Mouse (Mus musculus) limb, embryonic 11.5 days (tissue): ENCODE data around the gene Coro2a. TPM values are rescaled to one million over a fixed set of nuclear protein-coding genes. Genes with fewer than 3 reads are reported as not detected.
"Not testable (repeated sequence)": the region's sequence is repeated elsewhere in the genome, so short reads cannot be mapped to it uniquely, and the experiment has no call there.

Source experiments
- ATAC-seq: fragments of 200-750 bp; cut with Nextera tagmentation; 2 replicates; pipeline ENCODE4 v1.8.0; 2017; ENCODE audit warnings: low read depth; ENCODE audit not compliant: insufficient number of reproducible peaks, low FRiP score, low TSS enrichment
- DNase-seq: peaks from one replicate; pipeline ENCODE4 v3.0.0-alpha.2; 2015; ENCODE audit warnings: low spot score
- H3K27ac ChIP-seq: fragments of 300-500 bp; sonication (generic); replicated peaks from 2 replicates; pipeline ENCODE4 v1.5.1; 2014; ENCODE audit warnings: low read depth, mild to moderate bottlenecking, low read length
- H3K27me3 ChIP-seq: fragments of 300-500 bp; sonication (generic); 2 replicates; pipeline ENCODE4 v1.6.1; 2014; ENCODE audit warnings: mild to moderate bottlenecking, low read length, mixed read lengths; ENCODE audit not compliant: control insufficient read depth, insufficient read depth
- H3K36me3 ChIP-seq: fragments of 300-500 bp; sonication (generic); 2 replicates; pipeline ENCODE4 v1.6.1; 2014; ENCODE audit warnings: mild to moderate bottlenecking, low read length, moderate library complexity, mixed read lengths; ENCODE audit not compliant: control insufficient read depth, insufficient read depth
- H3K4me1 ChIP-seq: fragments of 300-500 bp; sonication (generic); 2 replicates; pipeline ENCODE4 v1.6.1; 2014; ENCODE audit warnings: low read length, mixed read lengths; ENCODE audit not compliant: control insufficient read depth, insufficient read depth
- H3K4me2 ChIP-seq: fragments of 300-500 bp; sonication (generic); 2 replicates; pipeline ENCODE4 v1.6.1; 2014; ENCODE audit warnings: low read depth, mild to moderate bottlenecking, moderate library complexity; ENCODE audit not compliant: severe bottlenecking
- H3K4me3 ChIP-seq: fragments of 300-500 bp; sonication (generic); 2 replicates; pipeline ENCODE4 v1.5.1; 2014; ENCODE audit warnings: low read depth, low read length
- H3K9ac ChIP-seq: fragments of 300-500 bp; sonication (generic); 2 replicates; pipeline ENCODE4 v1.6.1; 2014; ENCODE audit warnings: mild to moderate bottlenecking, low read length
- H3K9me3 ChIP-seq: fragments of 300-500 bp; sonication (generic); 2 replicates; pipeline ENCODE4 v1.6.1; 2016; ENCODE audit warnings: low read length; ENCODE audit not compliant: control insufficient read depth
- WGBS: fragments of 180-500 bp; shearing (Covaris S2); extraction: QIAGEN DNeasy Blood & Tissue Kit; methylation state at CpG from one replicate; pipeline ENCODE4 v1.1.7; 2014; 5-methylcytosine and 5-hydroxymethylcytosine counted together
- polyA plus RNA-seq: library from polyadenylated mRNA; unstranded; fragments of >200 nt; fragmentation: Nextera tagmentation; extraction: Ambion mirVana; gene quantifications from 2 replicates; pipeline ENCODE4 v1.2.1, GENCODE M21; 2014

Coro2a gene
- 1.7 and 2.7 TPM in 2 replicates for polyA plus RNA-seq

- Histone ChIP-seq H3K27ac (no peak within 1 kb of the TSS), H3K4me2 (peak within 1 kb of the TSS; percentile 96), H3K9ac (peak within 1 kb of the TSS; percentile 45), H3K36me3 (no peaks in the 10 kb centered on the region), H3K4me3 (peak within 1 kb of the TSS; percentile 49), H3K4me1 (peaks cover 3% of the 10 kb centered on the region; the same call in 1 of the 2 replicates), H3K9me3 (no peaks in the 10 kb centered on the region), H3K27me3 (peaks cover 32% of the 10 kb centered on the region)
- under 1% methylated on average over 53 of the region's 66 CpGs for WGBS
- no peak; the same call in 1 of the 2 replicates for ATAC-seq
- DNase-seq, result peak; percentile 90
These were observed at the start of gene Coro2a for GRCm38 (mm10) chr4:46601844-46602423. TSS of gene Coro2a (minus strand) at chr4:46602202.

DNA sequence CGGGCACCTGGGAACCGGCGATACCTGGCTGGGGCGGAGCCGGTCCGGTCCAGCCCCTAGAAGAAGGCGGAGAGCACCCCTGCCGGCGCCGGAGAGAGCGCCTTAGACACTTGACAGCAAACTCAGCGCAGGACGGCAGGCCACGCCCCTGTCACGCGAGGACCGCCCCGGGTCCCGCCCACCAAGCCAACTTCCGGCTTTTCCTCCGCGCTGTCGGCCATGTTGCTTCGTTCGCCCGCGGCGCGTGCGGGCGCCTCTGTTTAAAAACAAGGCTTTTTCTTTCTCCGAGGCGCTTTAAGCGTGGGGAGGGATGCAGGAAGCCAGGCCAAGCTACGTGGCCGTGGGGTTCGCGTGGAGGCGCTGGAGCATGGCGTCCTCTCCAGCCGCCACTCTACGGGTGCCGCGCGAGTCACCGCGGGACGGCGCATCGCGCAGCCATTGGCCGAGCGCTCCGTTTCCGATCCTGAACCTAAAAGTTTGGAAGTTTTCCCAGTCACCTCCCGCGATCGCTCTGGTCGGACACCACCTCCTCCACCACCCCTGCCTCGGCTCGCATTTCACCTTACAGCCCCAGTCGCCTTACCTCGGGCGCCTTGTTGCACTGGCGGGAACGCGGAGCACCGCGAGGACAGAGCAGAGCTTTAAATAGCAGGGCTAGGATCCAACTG lies 48.2 kb upstream of the Coro2a start, which contains the start of gene Tbc1d2:
TSS of gene Tbc1d2 (minus strand) at position 124 of the 668 bp plus-strand sequence.
- ATAC-seq (peak; percentile 93), DNase-seq (peak; percentile 96)
- peak within 1 kb of the TSS; percentile 70 for H3K9ac ChIP-seq
- H3K4me3 ChIP-seq, result peak within 1 kb of the TSS; percentile 65
- no peaks in the 10 kb centered on the region for H3K9me3 ChIP-seq
- H3K36me3 ChIP-seq, result no peaks in the 10 kb centered on the region
- H3K27me3 ChIP-seq, result peaks cover 17% of the 10 kb centered on the region
- H3K4me1 ChIP-seq, result 0 out of 2 replicates have a peak, but pooled peaks cover 2% of the 10 kb centered on the region
- peak within 1 kb of the TSS; percentile 94 for H3K4me2 ChIP-seq
- under 1% methylated on average over 69 of the region's 69 CpGs for WGBS
- peak within 1 kb of the TSS; percentile 74 for H3K27ac ChIP-seq

DNA sequence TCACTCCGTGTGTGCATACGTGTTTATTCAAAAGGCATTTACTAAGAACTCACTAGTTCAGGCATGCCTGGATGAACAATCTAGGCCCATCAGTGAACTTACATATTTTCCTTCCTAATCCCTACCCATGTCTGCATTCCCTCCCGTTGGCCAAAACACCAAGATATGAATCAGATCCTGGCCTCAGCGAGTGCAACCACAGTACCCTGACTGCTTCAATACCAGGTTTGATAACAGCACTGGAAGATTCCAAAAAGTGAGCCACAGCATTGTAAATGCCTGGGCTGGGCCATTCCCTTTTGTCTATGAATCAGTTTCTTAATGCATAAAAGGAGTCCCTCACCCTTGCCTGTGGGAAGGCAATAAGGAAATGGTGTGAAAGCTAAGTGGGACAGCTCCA lies 47.2 kb upstream of the Coro2a start:
- peaks cover 17% of the 10 kb centered on the region for H3K27me3 ChIP-seq

GRCm38 (mm10) chr4:46643676-46644112 lies 41.7 kb upstream of the Coro2a start:
- Histone ChIP-seq H3K4me3 (no peak overlapping the region), H3K27ac (no peak overlapping the region), H3K27me3 (peaks cover 3% of the 10 kb centered on the region), H3K9ac (no peak overlapping the region), H3K9me3 (no peaks in the 10 kb centered on the region), H3K36me3 (no peaks in the 10 kb centered on the region), H3K4me2 (no peak overlapping the region), H3K4me1 (no peaks in the 10 kb centered on the region)
- DNase-seq (no peak), ATAC-seq (no peak)
- WGBS, result 89% methylated on average over 8 of the region's 8 CpGs

More for the DNA sequence above, 47.2 kb upstream of the Coro2a start:
- Histone ChIP-seq H3K9ac (no peak overlapping the region), H3K27ac (no peak overlapping the region), H3K4me3 (peak overlapping the region; percentile 65; the same call in 1 of the 2 replicates), H3K36me3 (no peaks in the 10 kb centered on the region), H3K4me2 (peak overlapping the region; percentile 94), H3K9me3 (no peaks in the 10 kb centered on the region), H3K4me1 (0 out of 2 replicates have a peak, but pooled peaks cover 2% of the 10 kb centered on the region)
- 47% methylated on average over 4 of the region's 4 CpGs for WGBS
- DNase-seq (no peak), ATAC-seq (no peak)

DNA sequence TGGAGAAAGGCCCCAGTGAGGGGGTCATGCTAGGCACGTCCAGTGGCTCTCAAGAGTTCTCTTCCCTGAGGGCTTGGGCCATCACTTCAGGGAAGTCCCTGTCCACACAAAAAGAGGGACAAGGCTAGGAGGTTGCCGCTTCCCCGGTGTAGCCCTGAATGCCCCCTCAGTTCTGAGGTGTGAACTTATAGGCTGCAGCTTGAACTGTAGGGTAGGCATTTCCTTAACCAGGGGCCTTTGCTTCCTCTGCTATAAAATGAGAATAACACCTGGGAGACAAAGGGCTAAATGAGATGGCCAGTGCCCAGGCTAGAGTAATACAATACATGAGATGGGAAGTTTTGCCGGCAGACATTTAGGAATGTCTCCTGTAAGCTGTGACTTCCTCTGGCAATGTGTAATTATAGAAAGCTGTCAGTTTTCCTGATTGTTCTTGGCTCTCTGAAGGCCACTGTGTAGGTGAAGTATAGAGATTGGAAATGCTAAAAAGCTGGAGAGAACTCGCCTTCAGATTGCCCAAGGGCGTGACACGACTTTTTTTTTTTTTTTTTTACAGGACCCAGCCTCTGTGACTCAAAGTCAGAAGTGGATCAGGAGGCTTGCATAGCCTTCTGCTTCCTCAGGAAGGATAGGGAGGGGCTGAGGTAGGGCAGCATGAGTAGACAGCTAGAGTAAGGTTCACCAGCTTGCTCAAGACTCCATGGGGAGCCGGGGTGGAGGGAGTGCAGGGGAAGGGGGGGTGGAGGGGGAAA lies 41.1 kb upstream of the Coro2a start:
- Histone ChIP-seq H3K27me3 (no peaks in the 10 kb centered on the region), H3K9ac (no peak overlapping the region), H3K4me1 (no peaks in the 10 kb centered on the region), H3K36me3 (no peaks in the 10 kb centered on the region), H3K27ac (0 out of 2 replicates have a peak overlapping the region, but pooled peaks have one; percentile 38), H3K4me2 (no peak overlapping the region), H3K4me3 (no peak overlapping the region), H3K9me3 (no peaks in the 10 kb centered on the region)
- WGBS, result 70% methylated on average over 8 of the region's 8 CpGs
- no peak for DNase-seq
- no peak for ATAC-seq

DNA sequence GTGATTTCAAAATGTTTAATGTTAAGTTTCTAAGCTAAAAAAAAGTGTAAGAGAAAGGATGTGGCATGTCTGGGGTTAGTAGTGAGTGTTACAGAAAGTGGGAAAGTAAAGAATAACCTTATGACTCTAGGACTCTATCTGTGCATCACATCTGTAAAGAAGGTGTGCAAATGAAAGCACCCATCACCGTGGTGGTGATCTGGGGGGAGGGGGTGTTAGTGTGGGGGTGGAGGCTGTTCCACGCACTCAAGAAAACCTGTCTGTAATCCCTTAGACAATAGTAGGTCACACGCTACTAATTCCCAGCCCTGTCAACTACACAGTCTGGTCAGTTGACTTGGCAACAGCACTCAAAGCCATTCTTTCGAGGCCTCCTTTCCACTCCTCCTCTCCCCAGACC lies 39.3 kb upstream of the Coro2a start:
- H3K9me3 ChIP-seq, result no peaks in the 10 kb centered on the region
- H3K9ac ChIP-seq, result no peak overlapping the region
- no peak overlapping the region for H3K4me3 ChIP-seq
- no peaks in the 10 kb centered on the region for H3K4me1 ChIP-seq
- no peaks in the 10 kb centered on the region for H3K27me3 ChIP-seq
- no peaks in the 10 kb centered on the region for H3K36me3 ChIP-seq
- ATAC-seq (no peak), DNase-seq (no peak)
- 76% methylated on average over 4 of the region's 4 CpGs for WGBS
- H3K27ac ChIP-seq, result no peak overlapping the region
- H3K4me2 ChIP-seq, result no peak overlapping the region

- ATAC-seq (no peak), DNase-seq (no peak)
- Histone ChIP-seq H3K36me3 (no peaks in the 10 kb centered on the region), H3K4me1 (no peaks in the 10 kb centered on the region), H3K27me3 (no peaks in the 10 kb centered on the region), H3K27ac (no peak overlapping the region), H3K4me2 (no peak overlapping the region), H3K9ac (no peak overlapping the region), H3K4me3 (no peak overlapping the region), H3K9me3 (no peaks in the 10 kb centered on the region)
- 84% methylated on average over 8 of the region's 8 CpGs for WGBS
These were observed 37.9 kb upstream of the Coro2a start for GRCm38 (mm10) chr4:46639866-46640265.

DNA sequence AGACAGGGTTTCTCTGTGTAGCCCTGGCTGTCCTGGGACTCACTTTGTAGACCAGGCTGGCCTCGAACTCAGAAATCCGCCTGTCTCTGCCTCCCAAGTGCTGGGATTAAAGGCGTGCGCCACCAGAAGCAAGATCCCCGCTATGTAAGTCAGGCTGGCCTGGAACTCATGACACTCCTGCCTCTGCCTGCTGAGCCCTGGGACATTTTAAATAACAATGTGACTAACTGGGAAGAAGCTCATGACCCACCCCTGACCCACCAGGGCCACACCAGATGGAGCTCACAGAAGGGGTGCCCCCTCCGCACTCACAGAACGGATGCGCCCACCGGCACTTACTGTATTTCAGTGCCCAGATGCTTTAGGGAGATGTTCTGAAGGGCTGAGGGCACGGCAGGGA lies 35.2 kb upstream of the Coro2a start:
- not testable (repeated sequence) for H3K4me3 ChIP-seq, H3K9me3 ChIP-seq, ATAC-seq, H3K27ac ChIP-seq, H3K4me2 ChIP-seq, DNase-seq, H3K9ac ChIP-seq, H3K36me3 ChIP-seq, H3K4me1 ChIP-seq, H3K27me3 ChIP-seq
- WGBS, result 93% methylated on average over 10 of the region's 10 CpGs
